Mouse (Mus musculus) small intestine, adult 2 months (tissue): ENCODE measurements at regions not wholly inside any gene's neighbourhood (a gene's known extent, or its start where the extent isn't known, plus 50 kb on each side); places are given as distances from the start of the nearest gene placed in this dataset.

Experiments used
- H3K27ac ChIP-seq: fragments of 200-500 bp; 2 replicates; pipeline ENCODE4 v1.5.1; 2012; ENCODE audit warnings: low read depth, low read length, control low read depth, inconsistent platforms; ENCODE audit not compliant: insufficient read depth
- H3K27me3 ChIP-seq: fragments of 200-500 bp; 2 replicates; pipeline ENCODE4 v1.6.1; 2012; ENCODE audit warnings: mild to moderate bottlenecking, moderate library complexity, low read length, inconsistent platforms; ENCODE audit not compliant: control insufficient read depth, insufficient read depth
- H3K36me3 ChIP-seq: fragments of 200-500 bp; 2 replicates; pipeline ENCODE4 v1.6.1; 2012; ENCODE audit warnings: mild to moderate bottlenecking, low read length, control low read depth, inconsistent platforms; ENCODE audit not compliant: control insufficient read depth, insufficient read depth
- H3K4me1 ChIP-seq: fragments of 200-500 bp; 2 replicates; pipeline ENCODE4 v1.6.1; 2012; ENCODE audit warnings: low read length, inconsistent platforms, mixed read lengths; ENCODE audit not compliant: control insufficient read depth, insufficient read depth, insufficient read length
- H3K4me3 ChIP-seq: fragments of 200-500 bp; 2 replicates; pipeline ENCODE4 v1.5.1; 2012; ENCODE audit warnings: low read depth, mild to moderate bottlenecking, control low read depth, inconsistent platforms, low read length, moderate library complexity
- CTCF ChIP-seq: fragments of 200-500 bp; IDR thresholded peaks from 2 replicates; pipeline ENCODE4 v1.5.1; 2012; ENCODE audit warnings: low read depth, mild to moderate bottlenecking, control low read depth, inconsistent platforms, low read length, moderate library complexity, mixed read lengths; ENCODE audit not compliant: insufficient replicate concordance, insufficient read length; ENCODE audit errors: extremely low read depth
- POLR2A ChIP-seq: fragments of 200-500 bp; IDR thresholded peaks from 2 replicates; pipeline ENCODE4 v1.6.1; 2012; ENCODE audit warnings: low read depth, mild to moderate bottlenecking, control low read depth, inconsistent platforms, low read length, moderate library complexity
- WGBS: fragments of 180-500 bp; shearing (Covaris S2); methylation state at CpG from one replicate; pipeline ENCODE4 v1.1.7; 2018; 5-methylcytosine and 5-hydroxymethylcytosine counted together

GRCm38 (mm10) chr8:103234374-103234773, 448.9 kb upstream of the Cdh11 start:
- H3K4me3 ChIP-seq: no peak overlapping the region
- H3K27ac ChIP-seq: no peak overlapping the region
- no peaks in the 10 kb centered on the region for H3K36me3 ChIP-seq
- H3K27me3 ChIP-seq: no peaks in the 10 kb centered on the region
- H3K4me1 ChIP-seq: no peaks in the 10 kb centered on the region
- no peak for TF ChIP-seq CTCF
- no peak for TF ChIP-seq POLR2A
- 62% methylated on average over 2 of the region's 2 CpGs for WGBS

- Histone ChIP-seq H3K4me3 (no peak overlapping the region), H3K36me3 (no peaks in the 10 kb centered on the region), H3K27me3 (no peaks in the 10 kb centered on the region), H3K4me1 (no peaks in the 10 kb centered on the region), H3K27ac (no peak overlapping the region)
- TF ChIP-seq CTCF (no peak), POLR2A (no peak)
- 48% methylated on average over 1 of the region's 1 CpGs for WGBS
Observed at GRCm38 (mm10) chr8:103235614-103236013, 450.2 kb upstream of the Cdh11 start.

- H3K27me3 ChIP-seq: no peaks in the 10 kb centered on the region
- no peaks in the 10 kb centered on the region for H3K36me3 ChIP-seq
- no peak overlapping the region for H3K27ac ChIP-seq
- no peak for TF ChIP-seq POLR2A
- no peak for TF ChIP-seq CTCF
- no peaks in the 10 kb centered on the region for H3K4me1 ChIP-seq
- H3K4me3 ChIP-seq: no peak overlapping the region
Observed at GRCm38 (mm10) chr8:103238456-103238970, 453.1 kb upstream of the Cdh11 start.

GRCm38 (mm10) chr8:103244169-103244568, 458.7 kb upstream of the Cdh11 start:
- Histone ChIP-seq H3K36me3 (no peaks in the 10 kb centered on the region), H3K4me3 (no peak overlapping the region), H3K27ac (no peak overlapping the region), H3K27me3 (no peaks in the 10 kb centered on the region), H3K4me1 (no peaks in the 10 kb centered on the region)
- TF ChIP-seq POLR2A (no peak), CTCF (no peak)
- 71% methylated on average over 2 of the region's 2 CpGs for WGBS

- H3K36me3 ChIP-seq: no peaks in the 10 kb centered on the region
- H3K4me3 ChIP-seq: no peak overlapping the region
- no peaks in the 10 kb centered on the region for H3K27me3 ChIP-seq
- TF ChIP-seq POLR2A: no peak
- no peak for TF ChIP-seq CTCF
- H3K27ac ChIP-seq: no peak overlapping the region
- no peaks in the 10 kb centered on the region for H3K4me1 ChIP-seq
- WGBS: 65% methylated on average over 6 of the region's 6 CpGs
Observed at GRCm38 (mm10) chr8:103244658-103245057, 459.2 kb upstream of the Cdh11 start.

- WGBS: 55% methylated on average over 9 of the region's 9 CpGs
- H3K4me1 ChIP-seq: no peaks in the 10 kb centered on the region
- TF ChIP-seq POLR2A (no peak), CTCF (no peak)
Observed at GRCm38 (mm10) chr8:103245864-103246263, 460.4 kb upstream of the Cdh11 start.

GRCm38 (mm10) chr8:103261236-103261635, 475.8 kb upstream of the Cdh11 start:
- Histone ChIP-seq H3K36me3 (no peaks in the 10 kb centered on the region), H3K4me3 (no peak overlapping the region), H3K4me1 (no peaks in the 10 kb centered on the region), H3K27me3 (no peaks in the 10 kb centered on the region), H3K27ac (no peak overlapping the region)
- TF ChIP-seq POLR2A (no peak), CTCF (no peak)

More at GRCm38 (mm10) chr8:103245864-103246263, 460.4 kb upstream of the Cdh11 start:
- Histone ChIP-seq H3K36me3 (no peaks in the 10 kb centered on the region), H3K27me3 (no peaks in the 10 kb centered on the region), H3K27ac (no peak overlapping the region), H3K4me3 (no peak overlapping the region)
